Mouse (Mus musculus) CD4-positive helper T cell, adult 2 months (primary cell): Measurements from ENCODE around the gene Cpsf3.
A peak's percentile ranks its signal among the peaks of the same experiment; 100 is the strongest.

Source experiments
- DNase-seq: peaks from one replicate; pipeline ENCODE4 v3.0.0-alpha.2; 2012; ENCODE audit warnings: low read depth, missing footprints, low spot score

Gene Cpsf3

DNA sequence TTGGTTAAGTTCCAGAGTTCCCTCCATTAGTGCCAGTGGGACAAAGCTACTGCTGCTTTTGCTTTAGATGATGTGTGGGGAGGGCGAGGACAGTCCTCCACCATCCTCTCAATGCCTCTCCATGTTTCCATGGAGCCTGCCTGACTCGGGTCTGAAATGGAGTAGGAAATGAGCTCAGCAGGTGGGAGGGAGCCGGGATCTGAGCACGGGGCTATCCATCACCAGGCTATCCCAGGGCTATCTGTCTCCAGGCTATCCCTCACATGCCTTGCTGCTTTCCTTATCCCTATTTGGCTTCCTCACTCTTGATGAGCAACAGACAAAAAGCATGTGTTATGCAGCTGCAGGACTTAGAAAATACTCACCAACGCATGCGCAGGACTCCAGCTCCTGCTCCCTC is 46.5 kb downstream of the Cpsf3 start:
- DNase-seq, result no peak

DNA sequence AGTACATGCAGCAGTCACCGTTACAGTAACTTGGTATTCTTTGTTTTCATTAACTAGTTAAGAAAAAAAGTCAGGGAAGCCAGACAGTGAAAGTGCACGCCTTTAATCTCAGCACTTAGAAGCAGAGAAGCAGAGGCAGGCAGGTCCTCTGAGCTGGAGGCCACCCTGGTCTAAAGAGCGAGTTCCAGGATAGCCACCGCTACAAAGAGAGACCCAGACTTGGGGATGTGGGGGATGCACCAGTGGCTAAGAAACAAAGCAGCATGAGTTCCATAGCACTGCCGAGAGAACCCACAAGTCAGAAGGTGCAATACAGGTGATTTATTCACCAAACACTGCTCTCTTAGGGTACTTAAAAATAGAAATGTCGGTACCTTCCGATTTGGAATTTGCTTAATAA is 47.8 kb downstream of the Cpsf3 start:
- no peak for DNase-seq

- DNase-seq, result no peak
Measured at GRCm38 (mm10) chr12:21333766-21334165, 48.6 kb downstream of the Cpsf3 start.

GRCm38 (mm10) chr12:21335869-21336268 is 50.7 kb downstream of the Cpsf3 start:
- DNase-seq, result peak; percentile 39

GRCm38 (mm10) chr12:21337171-21337570 is 52.0 kb downstream of the Cpsf3 start:
- DNase-seq, result no peak

GRCm38 (mm10) chr12:21340674-21341073 is 55.5 kb downstream of the Cpsf3 start:
- no peak for DNase-seq

- DNase-seq, result no peak
Measured at GRCm38 (mm10) chr12:21346972-21347371, 61.8 kb downstream of the Cpsf3 start.

DNA sequence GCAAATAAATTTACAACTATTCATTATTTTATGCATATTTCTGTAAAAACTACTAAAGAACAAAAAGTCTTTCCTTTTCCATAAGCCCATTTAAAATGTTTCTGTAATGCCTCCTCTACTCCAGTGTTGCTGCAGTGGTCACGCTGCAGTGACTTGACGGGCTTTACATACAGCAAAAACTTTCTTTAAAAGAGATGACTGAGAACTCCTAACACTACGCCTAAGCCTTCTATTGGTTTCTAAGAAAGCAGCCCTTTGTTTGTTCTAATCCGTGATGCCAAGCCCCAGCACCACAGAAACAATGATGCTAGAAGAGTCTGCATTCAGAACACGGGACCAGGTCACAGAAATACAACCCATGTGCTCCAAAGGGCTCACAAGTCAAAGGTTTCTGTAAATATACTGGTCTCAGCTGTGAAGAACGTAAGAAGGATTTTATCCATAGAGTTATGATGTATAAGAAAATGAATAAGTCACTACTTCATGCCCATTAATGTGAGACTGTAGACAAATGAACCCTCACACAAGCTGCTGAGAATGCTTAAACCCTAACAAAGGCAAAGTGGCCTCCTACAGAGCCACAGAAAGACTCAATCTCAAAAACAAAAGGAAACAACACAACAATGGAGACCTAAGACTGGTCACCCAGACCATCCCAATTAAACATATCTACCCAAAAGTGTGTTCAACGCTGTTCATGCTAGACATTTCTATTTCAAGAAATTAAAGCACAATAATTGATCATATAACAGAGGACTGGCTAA is 65.1 kb downstream of the Cpsf3 start:
- no peak for DNase-seq

- no peak for DNase-seq
Measured at GRCm38 (mm10) chr12:21353681-21354080, 68.5 kb downstream of the Cpsf3 start.

DNA sequence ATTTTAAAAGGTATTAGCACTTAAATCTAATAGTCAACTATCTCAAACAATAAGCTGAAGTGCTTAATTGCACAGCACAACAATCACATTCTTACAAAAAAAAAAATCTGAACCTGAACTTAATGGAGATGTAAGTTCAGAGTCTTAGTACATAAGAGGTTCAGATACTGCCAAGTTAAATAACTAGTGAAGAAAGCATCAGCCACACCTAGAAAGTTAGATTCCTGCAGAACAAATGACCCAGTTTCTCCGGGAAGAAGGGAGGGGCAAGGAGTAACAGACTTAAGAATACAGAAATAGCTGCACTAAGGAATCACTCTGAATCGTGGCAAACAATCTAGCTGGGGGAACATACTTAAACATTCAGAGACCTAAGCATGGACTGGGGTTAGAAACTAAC is 77.5 kb downstream of the Cpsf3 start:
- no peak for DNase-seq

DNA sequence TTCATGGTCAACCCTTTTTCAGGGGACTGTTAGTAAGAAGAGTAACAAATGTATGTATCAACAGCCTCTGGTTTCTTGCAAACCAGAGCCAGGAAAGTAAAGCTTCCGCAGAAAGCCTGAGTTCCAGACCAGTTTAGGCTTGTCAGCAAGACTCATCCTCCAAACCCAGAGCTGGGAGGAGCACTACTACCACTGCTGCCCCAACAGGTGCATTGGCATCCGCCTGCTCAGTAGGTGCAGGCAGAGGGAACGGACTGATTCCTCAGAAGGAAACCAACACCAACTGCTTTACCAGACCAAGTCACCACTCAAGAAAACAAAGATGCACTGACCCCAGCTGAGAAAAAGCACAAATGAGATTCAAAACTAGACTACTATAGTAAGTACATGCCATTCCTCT is 78.0 kb downstream of the Cpsf3 start:
- DNase-seq, result no peak
